Mouse (Mus musculus) forebrain, postnatal 0 days (tissue): ENCODE measurements around the gene Zbtb12. TPM values are rescaled to one million over a fixed set of nuclear protein-coding genes. Genes with fewer than 3 reads are reported as not detected.

Experiments used
- ATAC-seq: fragments of 200-750 bp; cut with Nextera tagmentation; 2 replicates; pipeline ENCODE4 v1.8.0; 2017; ENCODE audit warnings: mild to moderate bottlenecking, moderate library complexity
- DNase-seq: peaks from one replicate; pipeline ENCODE4 v3.0.0-alpha.2; 2015
- H3K27ac ChIP-seq: fragments of 300-500 bp; sonication (generic); 2 replicates; pipeline ENCODE4 v1.5.1; 2014; ENCODE audit warnings: low read depth, mild to moderate bottlenecking, antibody characterized with exemption, low read length, moderate library complexity, mixed read lengths
- H3K27me3 ChIP-seq: fragments of 300-500 bp; sonication (generic); 2 replicates; pipeline ENCODE4 v1.6.1; 2014; ENCODE audit warnings: mild to moderate bottlenecking, low read length, mixed read lengths; ENCODE audit not compliant: insufficient read depth
- H3K36me3 ChIP-seq: fragments of 300-500 bp; sonication (generic); 2 replicates; pipeline ENCODE4 v1.6.1; 2014; ENCODE audit warnings: mild to moderate bottlenecking, moderate library complexity; ENCODE audit not compliant: insufficient read depth
- H3K4me1 ChIP-seq: fragments of 300-500 bp; sonication (generic); 2 replicates; pipeline ENCODE4 v1.6.1; 2014; ENCODE audit warnings: antibody characterized with exemption; ENCODE audit not compliant: insufficient read depth
- H3K4me2 ChIP-seq: fragments of 300-500 bp; sonication (generic); 2 replicates; pipeline ENCODE4 v1.6.1; 2014; ENCODE audit warnings: low read depth, mild to moderate bottlenecking, moderate library complexity
- H3K4me3 ChIP-seq: fragments of 300-500 bp; sonication (generic); 2 replicates; pipeline ENCODE4 v1.5.1; 2014; ENCODE audit warnings: low read depth, low read length, mixed read lengths
- H3K9ac ChIP-seq: fragments of 300-500 bp; sonication (generic); 2 replicates; pipeline ENCODE4 v1.6.1; 2014; ENCODE audit warnings: mild to moderate bottlenecking
- H3K9me3 ChIP-seq: fragments of 300-500 bp; sonication (generic); 2 replicates; pipeline ENCODE4 v1.6.1; 2016; ENCODE audit warnings: low read length
- CTCF ChIP-seq: sonication (generic); IDR thresholded peaks from 2 replicates; pipeline ENCODE4 v1.5.1; 2016; ENCODE audit warnings: antibody characterized with exemption, control low read depth, low read depth
- WGBS: fragments of 180-500 bp; shearing (Covaris S2); extraction: QIAGEN DNeasy Blood & Tissue Kit; methylation state at CpG from one replicate; pipeline ENCODE4 v1.1.7; 2014; 5-methylcytosine and 5-hydroxymethylcytosine counted together
- polyA plus RNA-seq: library from polyadenylated mRNA; unstranded; fragments of >200 nt; fragmentation: Nextera tagmentation; extraction: Ambion mirVana; gene quantifications from 2 replicates; pipeline ENCODE4 v1.2.1, GENCODE M21; 2015
- total RNA-seq: library from RNA; depleted of rRNA; stranded (reverse); fragments of >200 nt; gene quantifications from 2 replicates; pipeline ENCODE4 v1.2.3, GENCODE M21; 2014

Gene Zbtb12
- total and polyA plus RNA-seq, 2 experiments from 2014 or later, result 7.7 to 32.6 TPM

GRCm38 (mm10) chr17:34840736-34841307 is 38.5 kb upstream of the Zbtb12 start:
- Histone ChIP-seq H3K9ac (no peak overlapping the region), H3K4me2 (no peak overlapping the region), H3K4me3 (no peak overlapping the region), H3K27ac (no peak overlapping the region), H3K27me3 (no peaks in the 10 kb centered on the region), H3K36me3 (peaks cover 71% of the 10 kb centered on the region), H3K9me3 (no peaks in the 10 kb centered on the region), H3K4me1 (0 out of 2 replicates have a peak, but pooled peaks cover 10% of the 10 kb centered on the region)
- TF ChIP-seq CTCF, result no peak
- ATAC-seq, result no peak
- DNase-seq, result no peak
- 85% methylated on average over 6 of the region's 6 CpGs for WGBS

GRCm38 (mm10) chr17:34844884-34845283 is 34.4 kb upstream of the Zbtb12 start:
- Histone ChIP-seq H3K4me1 (0 out of 2 replicates have a peak, but pooled peaks cover 5% of the 10 kb centered on the region), H3K27ac (no peak overlapping the region), H3K27me3 (no peaks in the 10 kb centered on the region), H3K9ac (no peak overlapping the region), H3K4me2 (no peak overlapping the region), H3K9me3 (no peaks in the 10 kb centered on the region), H3K4me3 (no peak overlapping the region), H3K36me3 (peaks cover 80% of the 10 kb centered on the region)
- no peak for ATAC-seq
- DNase-seq, result no peak
- WGBS, result 91% methylated on average over 13 of the region's 13 CpGs
- TF ChIP-seq CTCF, result no peak

- Histone ChIP-seq H3K27me3 (no peaks in the 10 kb centered on the region), H3K4me2 (no peak overlapping the region), H3K9me3 (no peaks in the 10 kb centered on the region), H3K4me1 (0 out of 2 replicates have a peak, but pooled peaks cover 10% of the 10 kb centered on the region), H3K36me3 (peaks cover 59% of the 10 kb centered on the region), H3K27ac (no peak overlapping the region), H3K4me3 (no peak overlapping the region), H3K9ac (no peak overlapping the region)
- 87% methylated on average over 6 of the region's 6 CpGs for WGBS
- no peak for TF ChIP-seq CTCF
- DNase-seq (no peak), ATAC-seq (no peak)
Observed at GRCm38 (mm10) chr17:34847192-34847591, 32.1 kb upstream of the Zbtb12 start.

GRCm38 (mm10) chr17:34847615-34848014 is 31.7 kb upstream of the Zbtb12 start:
- DNase-seq, result no peak
- H3K9ac ChIP-seq, result no peak overlapping the region
- H3K27me3 ChIP-seq, result no peaks in the 10 kb centered on the region
- 94% methylated on average over 7 of the region's 7 CpGs for WGBS
- peaks cover 60% of the 10 kb centered on the region for H3K36me3 ChIP-seq
- H3K27ac ChIP-seq, result no peak overlapping the region
- no peak for ATAC-seq
- 0 out of 2 replicates have a peak, but pooled peaks cover 10% of the 10 kb centered on the region for H3K4me1 ChIP-seq
- TF ChIP-seq CTCF, result no peak
- no peak overlapping the region for H3K4me2 ChIP-seq
- H3K4me3 ChIP-seq, result no peak overlapping the region
- no peaks in the 10 kb centered on the region for H3K9me3 ChIP-seq

- peak within 1 kb of the TSS; percentile 75 for H3K9ac ChIP-seq
- H3K4me3 ChIP-seq, result peak within 1 kb of the TSS; percentile 68
- peaks cover 61% of the 10 kb centered on the region for H3K36me3 ChIP-seq
- ATAC-seq, result peak; percentile 99
- 0 out of 2 replicates have a peak, but pooled peaks cover 10% of the 10 kb centered on the region for H3K4me1 ChIP-seq
- WGBS, result under 1% methylated on average over 60 of the region's 65 CpGs
- H3K4me2 ChIP-seq, result peak within 1 kb of the TSS; percentile 77
- no peak for TF ChIP-seq CTCF
- DNase-seq, result peak; percentile 99
- H3K27me3 ChIP-seq, result no peaks in the 10 kb centered on the region
- H3K9me3 ChIP-seq, result no peaks in the 10 kb centered on the region
- peak within 1 kb of the TSS; percentile 5; the same call in 1 of the 2 replicates for H3K27ac ChIP-seq
Observed at GRCm38 (mm10) chr17:34849722-34850516, 29.4 kb upstream of the Zbtb12 start, which contains the start of the genes Skiv2l and Nelfe. Skiv2l (minus strand) TSS chr17:34850210. Nelfe (plus strand) TSS chr17:34850391.

- Histone ChIP-seq H3K9ac (peak overlapping the region; percentile 75), H3K4me1 (0 out of 2 replicates have a peak, but pooled peaks cover 10% of the 10 kb centered on the region), H3K4me3 (peak overlapping the region; percentile 68), H3K27me3 (no peaks in the 10 kb centered on the region), H3K4me2 (peak overlapping the region; percentile 77), H3K9me3 (no peaks in the 10 kb centered on the region), H3K27ac (no peak overlapping the region), H3K36me3 (peaks cover 61% of the 10 kb centered on the region)
- ATAC-seq (no peak; the same call in 1 of the 2 replicates), DNase-seq (peak; percentile 6)
- WGBS, result 4% methylated on average over 25 of the region's 25 CpGs
- no peak for TF ChIP-seq CTCF
Observed at GRCm38 (mm10) chr17:34850517-34851125, 28.7 kb upstream of the Zbtb12 start.
